Mouse (Mus musculus): ENCODE results near the gene Awat2.
A peak's percentile ranks its signal among the peaks of the same experiment; 100 is the strongest.
"Not testable (repeated sequence)": the region's sequence is repeated elsewhere in the genome, so short reads cannot be mapped to it uniquely, and the experiment has no call there.

Gene Awat2

DNA sequence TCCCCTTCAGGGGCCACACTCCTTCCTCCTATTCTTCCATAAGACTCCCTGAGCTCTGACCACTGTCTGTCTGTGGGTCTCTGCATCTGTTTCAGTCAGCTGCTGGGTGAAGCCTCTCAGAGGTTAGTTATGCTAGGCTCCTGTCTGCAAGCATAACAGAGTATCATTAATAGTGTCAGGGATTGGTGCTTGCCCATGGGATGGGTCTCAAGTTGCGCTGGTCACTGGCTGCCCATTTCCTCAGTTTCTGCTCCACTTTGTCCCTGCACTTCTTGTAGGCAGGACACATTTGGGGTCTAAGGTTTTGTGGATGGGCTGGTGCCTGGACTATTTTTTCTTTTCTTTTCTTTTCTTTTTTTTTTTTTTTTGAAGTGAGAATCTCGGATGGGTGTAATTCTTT is at the start of gene Awat2:
TSS of gene Awat2 (minus strand) at position 101 of the 400 bp plus-strand sequence.
- not testable (repeated sequence) for DNase-seq

- peak; percentile 29 for DNase-seq
Measured at GRCm38 (mm10) chrX:100480317-100480716, 37.8 kb upstream of the Awat2 start.

GRCm38 (mm10) chrX:100475569-100476223 is 33.2 kb upstream of the Awat2 start:
- no peak for DNase-seq

GRCm38 (mm10) chrX:100471491-100471890 is 29.0 kb upstream of the Awat2 start:
- no peak for DNase-seq

- no peak for DNase-seq
Measured at GRCm38 (mm10) chrX:100470126-100470525, 27.6 kb upstream of the Awat2 start.

DNA sequence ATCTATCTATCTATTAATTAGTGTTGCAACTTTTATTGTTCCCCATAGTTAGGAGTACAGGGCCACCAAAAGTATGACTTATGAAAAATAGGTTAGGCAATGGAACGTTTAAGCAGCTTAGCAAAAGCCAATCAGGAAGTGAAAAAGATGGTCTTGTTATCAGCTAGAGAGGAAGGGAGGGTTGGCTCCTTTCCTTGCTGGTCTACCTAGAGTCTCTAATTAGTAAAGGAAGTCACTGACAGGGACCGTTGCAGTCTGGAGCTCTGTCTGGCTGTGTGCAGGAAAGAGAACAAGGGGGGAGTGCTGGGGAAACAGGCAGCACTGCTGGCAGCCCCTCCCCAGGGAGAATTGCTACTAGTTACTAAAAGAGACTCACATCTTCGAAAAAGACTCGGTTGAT is 25.5 kb upstream of the Awat2 start:
- DNase-seq, result no peak

DNA sequence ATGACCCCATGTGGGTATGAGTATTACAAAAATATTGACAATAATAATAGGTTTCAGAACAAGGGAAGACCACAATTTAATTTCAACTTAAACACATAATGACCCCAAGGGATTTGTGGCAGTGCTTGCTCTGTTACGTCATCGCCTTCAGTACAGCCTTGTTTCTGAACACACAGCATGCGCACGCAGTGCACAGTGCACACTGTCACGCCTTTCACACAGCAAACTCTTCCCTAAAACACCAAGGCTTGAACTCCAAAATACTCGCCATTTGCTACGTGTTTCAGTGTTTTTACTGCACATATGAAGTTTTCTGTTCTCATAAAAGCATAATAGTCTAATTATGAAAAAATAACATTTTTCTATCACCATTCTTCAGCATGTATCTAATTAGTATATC is 1.0 kb upstream of the Awat2 start:
- no peak for DNase-seq

DNA sequence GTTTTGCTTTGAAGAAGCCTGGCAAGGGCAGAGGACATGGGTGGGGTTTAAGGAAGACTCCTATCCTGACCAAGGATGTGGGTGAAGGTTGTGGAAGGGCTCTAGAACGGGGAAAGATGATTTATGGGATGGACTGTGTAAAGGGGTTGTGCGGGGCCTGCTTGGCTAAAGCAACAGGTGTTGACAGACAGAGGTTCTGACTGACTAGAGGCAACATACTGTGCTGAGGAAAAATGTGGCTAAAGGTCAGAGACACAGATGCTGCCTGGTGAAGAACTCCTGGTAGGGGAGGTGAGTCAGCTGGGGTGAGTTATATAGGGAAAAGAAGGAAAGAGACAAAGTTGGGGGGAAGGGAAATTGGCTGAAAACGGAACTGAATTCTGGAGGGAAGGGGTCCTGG is 10.2 kb downstream of the Awat2 start:
- no peak for DNase-seq

DNA sequence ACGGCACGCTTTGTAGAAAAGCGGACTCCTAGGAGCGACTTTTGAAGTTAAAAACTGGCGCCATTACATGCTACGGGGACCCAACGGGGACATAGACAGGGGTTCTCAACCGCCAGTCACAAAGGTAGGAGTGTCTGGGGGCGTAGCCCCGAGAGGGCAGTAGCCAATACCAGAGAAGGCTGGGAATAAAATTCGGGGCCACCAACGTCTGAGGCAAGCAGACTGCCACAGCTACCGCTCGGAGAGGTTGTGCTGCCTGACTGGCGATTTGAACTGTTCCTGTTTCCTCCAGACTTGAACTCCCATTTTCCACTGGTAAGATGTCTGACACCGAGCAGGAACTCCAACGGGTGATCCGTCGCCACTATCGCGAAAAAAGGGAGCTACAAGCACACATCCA is 13.8 kb downstream of the Awat2 start, which contains the start of gene Otud6a:
TSS of gene Otud6a (plus strand) at position 321 of the 400 bp plus-strand sequence.
- DNase-seq, result no peak

GRCm38 (mm10) chrX:100409245-100409644 is 33.3 kb downstream of the Awat2 start:
- DNase-seq, result no peak

GRCm38 (mm10) chrX:100401657-100402056 is 40.9 kb downstream of the Awat2 start:
- DNase-seq, result no peak

DNA sequence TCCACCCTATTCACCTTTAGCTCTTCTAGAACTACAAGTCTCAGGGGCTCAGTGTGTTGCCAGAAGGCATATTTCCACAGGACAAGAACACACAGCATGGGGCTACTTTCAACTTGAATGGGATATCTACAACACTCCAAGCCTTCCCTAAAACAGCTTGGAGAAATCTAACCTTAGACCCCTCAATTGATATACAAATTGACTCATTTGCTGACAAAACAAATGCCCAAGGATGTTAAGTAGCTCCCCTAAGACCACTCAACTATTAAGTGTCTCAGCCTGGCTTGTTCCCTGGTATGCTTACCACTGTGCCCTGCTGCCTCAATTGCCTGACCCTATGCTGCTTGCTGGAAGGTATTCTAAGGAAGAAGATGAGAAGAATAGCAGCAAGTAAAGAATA is 41.6 kb downstream of the Awat2 start:
- DNase-seq, result no peak

GRCm38 (mm10) chrX:100395026-100395425 is 47.5 kb downstream of the Awat2 start:
- DNase-seq, result no peak

- DNase-seq, result no peak
Measured at GRCm38 (mm10) chrX:100394223-100394861, 48.2 kb downstream of the Awat2 start.

GRCm38 (mm10) chrX:100392304-100392703 is 50.2 kb downstream of the Awat2 start:
- DNase-seq, result no peak

GRCm38 (mm10) chrX:100389887-100390286 is 52.6 kb downstream of the Awat2 start:
- peak; percentile 6 for DNase-seq

- DNase-seq, result no peak
Measured at GRCm38 (mm10) chrX:100356974-100357373, 85.5 kb downstream of the Awat2 start.

Data from cerebellum, adult 8-10 months (tissue).